Mouse (Mus musculus) kidney, adult 2 months (tissue): ENCODE data around the gene Prkch. TPM values are rescaled to one million over a fixed set of nuclear protein-coding genes. Genes with fewer than 3 reads are reported as not detected.
A peak's percentile ranks its signal among the peaks of the same experiment; 100 is the strongest.

Experiments
- DNase-seq: peaks from one replicate; pipeline ENCODE4 v3.0.0; 2021
- H3K27ac ChIP-seq: fragments of 200-500 bp; 2 replicates; pipeline ENCODE4 v1.5.1; 2012; ENCODE audit warnings: low read depth, low read length, control low read depth, inconsistent platforms; ENCODE audit not compliant: insufficient read depth
- H3K27me3 ChIP-seq: fragments of 200-500 bp; replicated peaks from 2 replicates; pipeline ENCODE4 v1.6.1; 2012; ENCODE audit warnings: mild to moderate bottlenecking, moderate library complexity, low read length, inconsistent platforms; ENCODE audit not compliant: control insufficient read depth, insufficient read depth
- H3K36me3 ChIP-seq: fragments of 200-500 bp; 2 replicates; pipeline ENCODE4 v1.6.1; 2012; ENCODE audit warnings: mild to moderate bottlenecking, moderate library complexity, low read length, inconsistent platforms; ENCODE audit not compliant: control insufficient read depth, insufficient read depth
- H3K4me1 ChIP-seq: fragments of 200-500 bp; 2 replicates; pipeline ENCODE4 v1.6.1; 2011; ENCODE audit warnings: low read length; ENCODE audit not compliant: control insufficient read depth, insufficient read depth
- H3K4me3 ChIP-seq: fragments of 200-500 bp; 2 replicates; pipeline ENCODE4 v1.5.1; 2011; ENCODE audit warnings: mild to moderate bottlenecking, low read depth, low read length, control low read depth; ENCODE audit not compliant: insufficient read depth
- CTCF ChIP-seq: fragments of 200-500 bp; conservative IDR thresholded peaks from 2 replicates; pipeline ENCODE4 v1.5.1; 2011; ENCODE audit warnings: low read depth, mild to moderate bottlenecking, control low read depth, low read length, moderate library complexity, mixed read lengths; ENCODE audit not compliant: insufficient read depth, insufficient read length
- POLR2A ChIP-seq: fragments of 200-500 bp; IDR thresholded peaks from one replicate; pipeline ENCODE4 v1.6.1; 2011; ENCODE audit warnings: low read depth, low read length, control low read depth
- WGBS: fragments of 180-500 bp; shearing (Covaris S2); methylation state at CpG from one replicate; pipeline ENCODE4 v1.1.7; 2018; 5-methylcytosine and 5-hydroxymethylcytosine counted together
- polyA plus RNA-seq: library from polyadenylated mRNA; depleted of rRNA; stranded (reverse); fragments of >200 nt; gene quantifications from 2 replicates; pipeline ENCODE4 v1.2.3, GENCODE M21; 2012

Gene Prkch
- polyA plus RNA-seq, 1 experiment: 9.5 TPM

DNA sequence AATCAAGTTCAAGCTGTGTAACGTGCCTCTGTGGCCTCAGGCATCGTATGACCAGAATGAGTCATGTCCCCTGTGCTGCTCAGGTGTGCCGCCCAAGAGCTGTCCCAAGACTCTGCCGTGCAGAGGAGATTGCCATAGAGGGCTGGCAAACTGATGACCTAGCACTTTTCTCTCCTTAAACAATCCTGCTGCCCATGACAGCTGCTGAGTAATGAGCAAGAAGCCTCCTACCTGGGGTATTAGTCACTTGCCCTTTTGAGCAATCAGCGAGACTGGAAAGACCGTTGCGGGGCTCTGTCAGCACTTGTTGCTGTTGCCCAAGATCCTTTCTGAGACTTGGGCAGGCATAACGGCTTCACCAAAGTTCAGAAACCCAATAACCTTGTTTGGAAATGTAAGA is 171.1 kb downstream of the Prkch start:
- Histone ChIP-seq H3K27me3 (no peaks in the 10 kb centered on the region), H3K27ac (no peak overlapping the region), H3K36me3 (no peaks in the 10 kb centered on the region; the same call in 1 of the 2 replicates), H3K4me1 (peaks cover 4% of the 10 kb centered on the region; the same call in 1 of the 2 replicates), H3K4me3 (no peak overlapping the region)
- 82% methylated on average over 8 of the region's 8 CpGs for WGBS
- TF ChIP-seq POLR2A (no peak), CTCF (no peak)
- DNase-seq: no peak

DNA sequence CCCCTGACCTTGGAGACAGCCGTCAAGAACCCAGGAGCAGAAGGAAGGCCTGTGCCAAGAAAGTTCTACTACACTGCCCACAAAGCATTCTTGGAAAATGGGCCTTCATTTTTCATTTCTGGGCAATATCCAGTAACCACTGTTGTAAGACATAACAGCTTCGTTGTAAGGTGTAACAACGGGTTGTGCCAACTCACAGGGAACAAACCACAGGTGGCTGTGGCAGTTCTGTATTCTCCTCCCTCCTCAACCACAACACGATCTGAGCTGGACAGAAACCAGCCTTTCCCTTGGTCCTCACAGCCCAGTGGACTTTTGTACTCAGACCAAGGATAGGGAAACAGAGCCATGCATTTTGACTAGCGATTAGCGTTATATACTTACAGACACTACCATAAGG is 171.9 kb downstream of the Prkch start:
- DNase-seq: peak; percentile 29
- Histone ChIP-seq H3K4me1 (peaks cover 4% of the 10 kb centered on the region; the same call in 1 of the 2 replicates), H3K27ac (no peak overlapping the region), H3K36me3 (no peaks in the 10 kb centered on the region; the same call in 1 of the 2 replicates), H3K4me3 (no peak overlapping the region), H3K27me3 (no peaks in the 10 kb centered on the region)
- WGBS: 52% methylated on average over 6 of the region's 6 CpGs
- TF ChIP-seq POLR2A (no peak), CTCF (no peak)

DNA sequence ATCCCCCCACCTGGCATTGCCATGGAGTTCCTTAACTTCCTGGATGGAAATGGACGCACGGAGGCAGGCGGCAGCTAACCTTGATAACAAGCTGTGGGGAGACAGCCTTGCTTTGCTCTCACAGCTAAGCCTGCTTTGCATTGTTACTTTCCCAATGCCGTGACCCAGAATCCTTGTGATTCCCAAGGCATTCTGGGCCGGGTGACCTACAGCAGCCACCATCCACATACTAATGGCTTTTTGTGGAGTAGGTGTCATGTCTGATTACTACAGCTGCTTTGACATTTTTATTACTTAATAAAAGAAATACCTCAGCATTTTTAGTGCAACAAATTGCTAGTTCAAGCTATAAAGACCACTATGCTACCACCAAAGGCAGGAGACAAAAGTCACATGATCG is 177.4 kb downstream of the Prkch start:
- Histone ChIP-seq H3K27ac (no peak overlapping the region), H3K4me3 (no peak overlapping the region), H3K36me3 (no peaks in the 10 kb centered on the region; the same call in 1 of the 2 replicates), H3K27me3 (no peaks in the 10 kb centered on the region), H3K4me1 (no peaks in the 10 kb centered on the region)
- TF ChIP-seq POLR2A: no peak
- 86% methylated on average over 6 of the region's 6 CpGs for WGBS
- no peak for DNase-seq

DNA sequence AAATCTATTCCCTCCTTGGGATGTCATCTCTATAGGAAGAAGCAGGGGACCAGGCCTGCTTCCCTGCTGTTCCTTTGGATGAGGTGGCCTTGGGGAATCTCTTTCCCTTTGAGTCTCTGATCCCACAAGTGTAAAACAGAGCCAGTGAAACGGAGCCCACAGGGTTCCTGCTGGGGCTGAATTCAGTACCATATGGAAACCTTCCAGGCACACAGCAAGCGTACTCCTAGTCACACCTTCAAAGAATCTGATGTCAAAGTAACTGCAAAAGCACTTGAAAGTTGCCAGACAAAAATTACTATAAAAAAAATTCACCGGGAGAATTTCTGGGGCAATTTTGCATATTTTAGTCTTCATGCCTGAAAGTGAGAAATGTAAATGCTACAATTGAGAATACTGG is 178.2 kb downstream of the Prkch start:
- no peaks in the 10 kb centered on the region for H3K4me1 ChIP-seq
- 94% methylated on average over 3 of the region's 3 CpGs for WGBS
- DNase-seq: no peak
- TF ChIP-seq POLR2A: no peak
- no peak for TF ChIP-seq CTCF
- no peak overlapping the region for H3K4me3 ChIP-seq
- no peak overlapping the region for H3K27ac ChIP-seq
- no peaks in the 10 kb centered on the region for H3K27me3 ChIP-seq
- H3K36me3 ChIP-seq: no peaks in the 10 kb centered on the region; the same call in 1 of the 2 replicates

DNA sequence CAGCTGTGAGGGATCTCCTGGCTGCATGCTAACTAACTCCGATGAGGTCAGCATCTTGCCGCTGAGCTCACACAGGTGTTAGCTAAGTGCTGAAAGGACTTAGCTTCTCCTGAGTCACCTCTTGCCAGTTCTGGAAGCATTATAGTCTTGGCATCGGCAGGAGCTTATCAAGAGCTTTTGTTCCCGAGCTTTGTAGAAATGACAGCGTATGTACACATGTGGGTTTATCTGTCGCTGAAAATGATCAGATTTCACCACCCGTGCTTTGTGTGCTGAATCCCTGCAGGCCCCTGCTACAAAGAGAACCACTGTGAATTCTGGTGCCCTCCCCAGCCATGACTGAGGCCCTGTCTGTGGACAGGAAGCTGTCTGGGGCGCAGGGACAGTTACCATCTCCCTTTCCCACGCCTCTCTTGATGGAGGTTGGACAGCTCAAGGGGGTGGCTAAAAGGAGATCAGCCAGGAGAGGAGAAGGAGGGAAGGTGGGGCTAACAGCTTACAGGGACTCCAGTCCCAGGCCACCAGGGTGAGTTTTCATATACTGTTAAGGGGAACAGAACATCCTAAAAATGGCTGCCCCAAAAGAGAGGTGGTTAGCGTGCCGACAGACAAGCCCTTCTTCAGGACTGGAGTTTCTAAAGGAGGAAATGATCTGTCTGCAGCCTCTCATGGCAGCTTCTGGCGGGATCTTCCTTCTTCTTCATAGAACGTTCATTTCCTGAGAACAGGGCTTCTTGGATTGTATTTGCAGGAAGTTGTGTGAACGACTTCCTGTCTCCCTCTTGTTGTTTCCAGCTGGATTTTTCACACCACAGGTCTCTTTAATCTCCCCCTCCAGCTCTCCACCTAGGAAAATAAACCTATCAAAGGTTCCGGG is 180.3 kb downstream of the Prkch start:
- peak; percentile 60 for DNase-seq
- Histone ChIP-seq H3K36me3 (no peaks in the 10 kb centered on the region), H3K4me1 (no peaks in the 10 kb centered on the region), H3K4me3 (no peak overlapping the region), H3K27me3 (no peaks in the 10 kb centered on the region), H3K27ac (peak overlapping the region; percentile 62)
- TF ChIP-seq CTCF: no peak
- TF ChIP-seq POLR2A: no peak
- WGBS: 60% methylated on average over 15 of the region's 15 CpGs

DNA sequence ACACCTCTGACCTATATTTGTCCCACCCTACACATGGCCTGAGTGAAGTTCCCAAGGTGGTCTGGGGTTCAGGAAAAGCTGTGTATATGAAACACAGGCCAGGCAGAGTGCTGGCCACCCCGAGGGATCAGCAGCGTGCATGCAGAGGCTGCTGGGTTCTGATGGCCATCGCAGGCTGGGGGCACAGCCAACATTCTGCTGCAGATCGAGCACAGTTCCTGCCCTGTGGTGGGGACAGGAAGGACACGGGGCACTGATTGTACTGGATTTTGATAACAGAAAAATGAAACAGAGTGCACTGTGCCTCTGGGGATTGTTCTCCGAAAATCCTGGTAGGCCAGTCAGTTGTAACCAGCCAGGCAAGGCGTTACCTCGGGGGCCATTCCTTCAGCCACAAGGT is 181.6 kb downstream of the Prkch start:
- Histone ChIP-seq H3K4me1 (no peaks in the 10 kb centered on the region), H3K27me3 (no peaks in the 10 kb centered on the region), H3K27ac (peak overlapping the region; percentile 42; the same call in 1 of the 2 replicates), H3K36me3 (no peaks in the 10 kb centered on the region), H3K4me3 (no peak overlapping the region)
- 61% methylated on average over 8 of the region's 8 CpGs for WGBS
- TF ChIP-seq CTCF: no peak
- no peak for TF ChIP-seq POLR2A
- peak; percentile 55 for DNase-seq

DNA sequence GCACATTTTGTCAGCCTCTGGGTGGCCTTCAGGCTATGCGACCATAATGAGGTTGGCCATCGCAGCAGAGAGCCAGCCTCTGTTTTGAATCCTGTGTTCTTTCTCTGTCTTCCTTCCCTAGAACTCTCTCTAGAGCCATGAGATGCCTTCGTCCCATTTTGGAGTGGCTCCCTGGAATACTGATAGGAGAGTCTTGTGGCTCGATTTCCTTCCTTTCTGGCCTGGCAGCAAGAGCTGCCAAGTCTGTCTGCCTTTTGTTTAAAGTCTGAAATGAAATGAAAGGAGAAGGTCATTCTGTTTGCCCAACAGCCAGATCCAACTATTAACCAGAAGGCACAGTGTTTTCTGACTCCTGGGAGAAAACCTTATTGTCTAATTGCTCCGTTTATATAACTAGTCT is 184.2 kb downstream of the Prkch start:
- H3K36me3 ChIP-seq: no peaks in the 10 kb centered on the region
- H3K4me1 ChIP-seq: no peaks in the 10 kb centered on the region
- TF ChIP-seq POLR2A (no peak), CTCF (no peak)
- no peaks in the 10 kb centered on the region for H3K27me3 ChIP-seq
- no peak overlapping the region for H3K4me3 ChIP-seq
- no peak overlapping the region for H3K27ac ChIP-seq
- WGBS: 73% methylated on average over 5 of the region's 5 CpGs
- DNase-seq: peak; percentile 39
